Mouse (Mus musculus) neutrophil, adult 59 days (primary cell): ENCODE results near the gene Retreg3. TPM values are rescaled to one million over a fixed set of nuclear protein-coding genes. Genes with fewer than 3 reads are reported as not detected.

Experiments used
- total RNA-seq, 2 experiments: library from RNA; stranded (reverse); gene quantifications; 1 replicate in 1 of 2; 2 replicates in 1 of 2; pipeline ENCODE4 v1.2.4; 2023

The Retreg3 gene
- total RNA-seq, result 10 to 100 TPM; 29.8 to 31.7 TPM

DNA sequence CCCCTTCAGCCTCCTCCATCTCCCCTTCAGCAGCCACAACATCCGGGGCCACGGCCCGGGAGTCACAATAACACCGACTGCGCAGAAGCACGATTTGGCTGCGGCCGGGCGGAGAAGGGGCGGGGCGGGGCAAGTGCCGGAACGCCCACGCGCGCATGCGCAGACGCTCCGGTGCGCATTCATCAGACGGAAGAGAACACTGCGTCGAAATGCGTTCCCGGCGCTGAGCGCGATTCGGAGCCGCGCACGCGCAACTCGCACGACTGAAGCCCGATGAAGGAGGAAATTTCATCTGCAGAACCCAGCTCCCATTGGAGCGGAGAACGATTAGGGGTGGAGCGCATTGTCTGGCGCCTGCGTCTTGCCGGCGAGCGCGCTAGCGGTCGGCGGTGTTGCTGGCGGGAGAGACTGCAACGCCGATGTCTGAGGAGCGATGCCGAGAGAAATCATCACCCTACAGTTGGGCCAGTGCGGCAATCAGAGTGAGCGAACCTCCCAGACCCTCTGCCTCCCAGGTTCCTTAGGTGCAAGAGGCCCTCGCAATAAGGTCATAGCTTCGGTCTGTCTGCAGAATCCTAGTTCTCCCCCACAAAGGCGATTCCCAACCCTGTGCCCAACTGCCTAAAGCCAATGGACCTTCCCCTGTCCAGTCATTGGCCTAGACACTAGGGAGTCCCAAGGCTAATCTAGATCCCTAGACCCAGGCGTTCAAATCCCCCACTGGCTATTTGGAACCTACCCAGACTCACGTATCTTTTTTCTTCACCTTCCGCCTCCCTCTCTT is at the start of gene Retreg3, which contains the start of gene Tubg1:
TSS of gene Retreg3 (minus strand) at position 133 of the 784 bp plus-strand sequence.
TSS of gene Tubg1 (plus strand) at position 178 of the 784 bp plus-strand sequence.

DNA sequence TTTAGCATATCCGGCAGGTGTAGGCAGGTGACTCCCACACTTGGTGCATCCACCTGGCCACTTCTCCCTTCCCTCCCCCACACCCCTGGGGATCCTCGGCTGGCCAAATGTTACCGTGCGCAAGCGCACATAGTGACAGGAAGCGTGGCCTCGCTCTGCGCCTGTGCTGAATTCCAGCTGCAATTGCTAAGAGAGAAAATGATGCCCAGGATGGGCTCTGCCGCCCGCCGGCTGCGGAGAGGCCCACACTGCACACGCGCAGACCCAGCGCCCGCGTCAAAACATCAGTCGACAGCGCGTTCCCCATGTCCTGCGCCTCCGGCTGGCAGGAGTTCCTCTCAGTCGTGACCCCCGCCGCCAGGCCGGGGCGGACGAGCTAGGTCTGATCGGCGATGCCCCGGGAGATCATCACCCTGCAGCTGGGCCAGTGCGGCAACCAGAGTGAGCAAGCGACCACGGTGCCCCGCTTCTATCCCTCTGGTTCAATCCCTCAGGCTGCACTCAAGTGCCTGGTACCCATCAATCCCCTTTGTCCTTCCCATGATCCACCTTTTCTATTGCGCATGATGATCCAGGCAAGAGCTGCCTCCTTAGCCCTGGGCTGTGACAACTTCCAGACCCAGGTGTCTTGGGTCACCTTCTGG is 36.2 kb upstream of the Retreg3 start, which contains the start of gene Tubg2:
TSS of gene Tubg2 (plus strand) at position 180 of the 644 bp plus-strand sequence.

DNA sequence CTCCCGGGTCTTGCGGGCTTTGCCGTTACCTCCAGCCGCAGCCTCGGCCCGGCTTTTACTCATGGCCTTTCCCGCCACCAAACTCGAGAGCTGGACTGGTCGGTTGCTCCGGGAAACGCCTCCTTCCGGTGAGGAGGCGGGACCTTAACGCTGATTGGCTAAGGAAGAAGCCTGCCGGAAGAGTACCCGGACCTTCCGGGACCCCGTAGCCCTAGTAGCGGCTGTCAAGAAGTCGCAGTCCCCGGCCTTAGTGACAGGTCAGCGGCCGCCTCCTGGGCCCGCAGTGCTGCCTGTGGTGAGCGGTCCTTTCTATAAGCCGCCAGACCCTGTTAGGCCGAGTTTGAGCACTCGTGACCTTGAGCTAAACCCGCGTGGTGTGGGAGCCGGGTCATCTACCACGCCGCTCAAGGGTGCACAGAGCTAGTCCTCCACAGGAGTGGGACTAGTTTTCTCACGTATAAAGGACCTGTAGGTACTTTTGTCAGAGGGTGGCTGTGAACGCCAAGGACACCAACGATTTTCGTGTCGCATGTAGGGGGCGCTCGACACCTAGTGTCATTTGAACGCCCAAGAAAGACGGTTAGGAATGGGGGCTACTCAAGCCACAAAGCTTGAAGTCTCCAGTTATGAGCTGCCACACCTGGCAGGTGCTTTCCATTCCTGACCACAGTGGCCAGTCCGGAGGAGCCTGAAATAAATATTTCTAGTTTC is 24.2 kb downstream of the Retreg3 start, which contains the start of gene Psmc3ip:
TSS of gene Psmc3ip (minus strand) at position 123 of the 711 bp plus-strand sequence.

DNA sequence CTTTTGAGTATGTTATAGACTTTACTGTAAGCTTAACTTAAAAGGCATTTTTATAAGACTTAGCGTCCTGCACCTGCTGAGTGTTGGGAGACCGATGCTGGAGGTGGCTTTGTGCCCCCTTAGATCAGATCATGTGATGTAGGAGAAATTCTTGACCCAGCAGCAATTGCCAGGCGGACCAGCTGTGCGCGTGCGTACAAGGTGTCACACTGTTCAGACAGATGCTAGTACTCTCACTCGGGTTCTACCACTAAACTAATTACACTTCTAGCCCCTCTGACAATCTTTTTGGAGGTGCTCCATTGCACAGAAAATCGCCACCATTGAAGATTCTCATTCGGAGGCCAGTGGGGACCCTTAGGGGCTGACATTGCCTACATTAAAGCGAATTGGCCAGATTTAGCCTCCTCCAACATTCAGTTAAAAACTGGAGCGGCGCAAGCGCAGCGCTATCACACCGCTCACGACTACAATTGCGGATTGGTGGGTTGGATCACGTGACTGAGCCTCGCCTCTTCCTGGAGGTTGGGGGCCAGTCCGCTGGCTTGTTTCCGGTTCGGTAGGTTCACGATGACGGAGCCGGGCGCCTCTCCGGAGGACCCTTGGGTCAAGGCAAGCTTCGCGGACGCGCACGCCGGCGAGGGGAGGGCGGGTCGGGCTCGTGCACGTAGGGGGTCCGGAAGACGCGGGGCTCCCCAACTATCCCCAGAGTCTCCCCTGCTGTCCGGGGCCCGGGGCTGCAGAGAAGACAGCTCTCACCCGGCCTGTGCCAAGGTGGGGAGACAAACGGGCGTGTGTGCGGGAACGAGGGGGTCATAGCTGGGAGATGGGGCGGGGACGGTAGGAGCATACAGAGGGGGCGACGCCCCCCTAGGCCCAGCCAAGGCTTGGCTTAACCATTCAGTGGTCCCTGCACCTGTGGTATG is 32.7 kb downstream of the Retreg3 start, which contains the start of gene Mlx:
TSS of gene Mlx (plus strand) at position 522 of the 926 bp plus-strand sequence.

DNA sequence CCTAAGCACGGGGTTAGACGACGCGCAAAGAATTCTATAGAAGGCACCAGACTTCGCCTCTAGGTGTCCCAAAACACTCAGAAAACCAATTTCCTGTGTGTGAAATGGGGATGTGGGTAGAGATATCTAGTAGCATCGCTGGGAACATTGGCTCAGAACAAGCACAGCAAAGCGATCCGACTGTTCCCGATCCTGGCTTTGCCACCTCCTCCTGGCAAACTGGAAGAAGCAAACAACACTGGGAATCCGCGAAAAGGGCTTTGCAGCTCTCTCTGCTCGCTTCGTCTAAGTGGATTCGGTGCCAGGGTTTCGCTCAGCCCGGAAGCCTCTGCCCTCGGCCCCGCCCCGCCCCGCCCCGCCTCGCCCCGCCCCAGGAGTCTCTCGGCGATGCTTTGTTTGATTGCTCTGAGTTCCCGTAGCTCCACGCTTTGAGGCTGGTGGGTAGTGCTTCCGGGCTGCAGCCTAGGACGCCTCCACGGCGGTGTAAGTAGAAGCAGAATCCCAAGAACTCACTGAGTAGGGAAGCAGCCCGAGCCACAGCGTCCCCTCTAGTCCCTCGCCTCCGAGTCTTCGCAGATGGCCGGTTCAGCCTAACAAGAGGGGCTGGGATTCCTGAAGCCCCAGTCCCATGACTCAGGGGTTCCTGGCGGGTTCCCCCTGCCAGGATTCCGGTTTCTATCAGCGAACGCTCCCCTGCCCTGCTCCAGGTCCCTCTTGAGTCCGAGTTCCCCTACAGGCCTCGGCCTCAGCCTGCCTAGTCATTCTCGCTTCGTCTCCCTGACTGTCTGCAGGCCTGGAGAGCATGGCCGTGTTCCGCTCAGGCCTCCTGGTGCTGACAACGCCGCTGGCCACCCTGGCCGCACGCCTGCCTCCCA is 37.2 kb downstream of the Retreg3 start, which contains the start of gene Coasy:
TSS of gene Coasy (plus strand) at position 358 of the 875 bp plus-strand sequence.

DNA sequence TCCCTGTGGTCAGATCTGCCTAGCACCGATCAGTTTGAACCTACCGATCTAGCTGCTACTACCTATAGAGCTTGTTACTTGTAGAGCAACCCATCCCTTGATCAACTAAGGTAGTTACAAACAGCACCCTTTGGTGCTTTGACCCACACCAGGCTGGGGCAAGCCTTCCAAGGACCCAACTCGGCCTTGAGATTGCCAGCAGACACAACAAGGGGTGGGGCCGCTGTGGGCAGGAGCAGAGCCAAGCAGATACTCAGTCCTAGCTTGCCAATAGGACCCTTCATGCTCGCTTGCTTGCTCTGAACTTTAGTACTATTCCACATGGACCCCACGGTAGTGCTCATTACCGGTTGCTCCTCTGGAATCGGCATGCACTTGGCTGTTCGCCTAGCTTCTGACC is 41.6 kb downstream of the Retreg3 start, which contains the start of gene Hsd17b1:
TSS of gene Hsd17b1 (plus strand) at position 291 of the 400 bp plus-strand sequence.

DNA sequence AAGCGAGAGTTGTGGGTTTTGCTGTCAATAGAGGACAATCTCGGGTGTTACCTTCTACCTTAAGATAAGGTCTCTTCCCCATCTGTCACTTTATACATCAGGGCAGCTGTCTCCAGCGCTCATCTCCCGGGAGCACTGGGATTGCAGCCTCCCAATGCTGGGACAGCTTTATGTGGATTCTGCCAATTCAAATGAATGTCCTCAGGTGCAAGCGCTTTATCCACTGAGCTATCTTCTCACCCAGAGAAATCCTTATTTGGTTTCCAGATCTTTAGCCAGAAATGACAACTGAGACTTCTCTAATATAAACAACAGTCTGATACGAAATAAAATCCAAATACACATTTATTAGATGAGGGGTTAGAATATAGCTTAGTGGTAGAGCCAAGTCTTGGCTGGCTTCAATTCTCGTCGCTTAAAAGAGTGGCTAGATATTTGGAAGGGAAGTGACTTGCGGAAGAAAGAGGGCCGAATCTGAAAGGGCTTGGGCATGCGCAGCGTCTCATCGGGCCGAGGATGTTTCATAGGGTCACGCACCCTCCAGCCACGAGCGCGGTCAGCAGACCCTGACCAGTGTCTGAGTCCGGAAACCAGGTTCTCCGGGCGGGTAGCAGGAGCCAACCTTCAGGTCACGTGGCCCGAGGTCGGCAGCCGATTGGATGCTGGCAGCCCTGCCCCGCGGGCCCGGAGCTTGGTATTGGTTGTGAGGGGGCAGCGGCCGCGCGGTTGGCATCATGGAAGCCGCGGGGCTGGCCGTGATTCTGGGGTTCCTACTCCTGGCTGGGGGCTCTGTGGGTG is 50.1 kb downstream of the Retreg3 start, which contains the start of gene Naglu:
TSS of gene Naglu (plus strand) at position 622 of the 798 bp plus-strand sequence.

Other genes with a start within 250 kb of the Retreg3 start
- 100 to 1,000 TPM; 260 to 273 TPM for gene Stat3, start 180.4 kb downstream of the Retreg3 start, total RNA-seq
- gene Cavin1, start 149.0 kb downstream of the Retreg3 start, total RNA-seq, result 1 to 10 TPM in 1 of 2 experiments, under 1 TPM in 1; 0.49 to 1.3 TPM
- 100 to 1,000 TPM; 105 to 107 TPM for gene Atp6v0a1, start 110.4 kb downstream of the Retreg3 start, total RNA-seq
- 1 to 10 TPM; 7.4 to 9.3 TPM for gene Naglu, start 49.9 kb downstream of the Retreg3 start, total RNA-seq
- under 1 TPM; 0.46 to 0.78 TPM for gene Hsd17b1, start 41.5 kb downstream of the Retreg3 start, total RNA-seq
- gene Coasy, start 37.3 kb downstream of the Retreg3 start, total RNA-seq, result 10 to 100 TPM; 11.1 to 13.6 TPM
- gene Mlx, start 32.6 kb downstream of the Retreg3 start, total RNA-seq, result 10 to 100 TPM; 37.4 to 40.4 TPM
- gene Psmc3ip, start 24.5 kb downstream of the Retreg3 start, total RNA-seq, result 1 to 10 TPM; 5.2 to 5.7 TPM
- gene Tubg1, start within 50 bp of the Retreg3 start, total RNA-seq, result 10 to 100 TPM; 12.9 to 17.0 TPM
- 1 to 10 TPM; 1.5 to 2.0 TPM for gene Tubg2, start 36.0 kb upstream of the Retreg3 start, total RNA-seq
- gene Cntnap1, start 50.6 kb upstream of the Retreg3 start, total RNA-seq, result under 1 TPM; 0.47 to 0.79 TPM
- 1 to 10 TPM; 2.6 to 3.3 TPM for gene Plekhh3, start 51.5 kb upstream of the Retreg3 start, total RNA-seq
- gene Ccr10, start 55.5 kb upstream of the Retreg3 start, total RNA-seq, result under 1 TPM; 0.33 to 0.35 TPM
- gene Ezh1, start 106.6 kb upstream of the Retreg3 start, total RNA-seq, result 10 to 100 TPM; 46.8 to 51.8 TPM
- not detected for gene Ramp2, start 126.1 kb upstream of the Retreg3 start, total RNA-seq
- 10 to 100 TPM; 62.8 to 67.7 TPM for gene Vps25, start 133.8 kb upstream of the Retreg3 start, total RNA-seq
- 1 to 10 TPM in 1 of 2 experiments, under 1 TPM in 1; 0.64 to 2.3 TPM for gene Wnk4, start 140.7 kb upstream of the Retreg3 start, total RNA-seq
- 1 to 10 TPM; 1.2 to 2.1 TPM for gene Cntd1, start 159.1 kb upstream of the Retreg3 start, total RNA-seq
- gene Coa3, start 159.2 kb upstream of the Retreg3 start, total RNA-seq, result 10 to 100 TPM; 31.6 to 34.4 TPM
- gene Becn1, start 182.4 kb upstream of the Retreg3 start, total RNA-seq, result 100 to 1,000 TPM; 143 to 152 TPM
- gene Psme3, start 196.3 kb upstream of the Retreg3 start, total RNA-seq, result 10 to 100 TPM; 64.4 to 73.2 TPM
- gene Aoc2, start 205.2 kb upstream of the Retreg3 start, total RNA-seq, result 1 to 10 TPM; 3.4 TPM
- gene Aoc3, start 210.7 kb upstream of the Retreg3 start, total RNA-seq, result not detected
- gene G6pc, start 247.7 kb upstream of the Retreg3 start, total RNA-seq, result not detected